Mouse (Mus musculus): ENCODE results near the gene Poldip2. TPM values are rescaled to one million over a fixed set of nuclear protein-coding genes. Genes with fewer than 3 reads are reported as not detected.
"Not testable (repeated sequence)": the region's sequence is repeated elsewhere in the genome, so short reads cannot be mapped to it uniquely, and the experiment has no call there.

Gene Poldip2
- polyA plus RNA-seq, 1 experiment from 2014 or later = 176 TPM

- WGBS = 94% methylated on average over 10 of the region's 10 CpGs
- not testable (repeated sequence) for H3K9me3 ChIP-seq (replicated peaks; ENCODE audit: control insufficient read depth, low read length, poor library complexity, severe bottlenecking); H3K4me3 ChIP-seq (ENCODE audit: low read depth, low read length); ATAC-seq; H3K27me3 ChIP-seq (ENCODE audit: control insufficient read depth, insufficient read depth, low read depth, low read length); H3K27ac ChIP-seq (ENCODE audit: low read length); H3K4me2 ChIP-seq (ENCODE audit: low read length); H3K9ac ChIP-seq (ENCODE audit: low read depth, low read length)
- peaks cover 30% of the 10 kb centered on the region for H3K36me3 ChIP-seq (ENCODE audit: control insufficient read depth, insufficient read depth, low read length)
- peaks cover 12% of the 10 kb centered on the region for H3K4me1 ChIP-seq (ENCODE audit: control insufficient read depth, insufficient read depth, low read length)
Observed at GRCm38 (mm10) chr11:78531515-78531914, 19.5 kb downstream of the Poldip2 start.

- H3K9me3 ChIP-seq (replicated peaks; ENCODE audit: control insufficient read depth, low read length, poor library complexity, severe bottlenecking) = no peaks in the 10 kb centered on the region
- H3K27ac ChIP-seq (ENCODE audit: low read length) = no peak overlapping the region
- ATAC-seq = no peak
- no peaks in the 10 kb centered on the region for H3K27me3 ChIP-seq (ENCODE audit: control insufficient read depth, insufficient read depth, low read depth, low read length)
- H3K9ac ChIP-seq (ENCODE audit: low read depth, low read length) = no peak overlapping the region
- peaks cover 10% of the 10 kb centered on the region for H3K36me3 ChIP-seq (ENCODE audit: control insufficient read depth, insufficient read depth, low read length)
- no peak overlapping the region for H3K4me3 ChIP-seq (ENCODE audit: low read depth, low read length)
- peak overlapping the region; percentile 69 for H3K4me2 ChIP-seq (ENCODE audit: low read length)
- H3K4me1 ChIP-seq (ENCODE audit: control insufficient read depth, insufficient read depth, low read length) = peaks cover 29% of the 10 kb centered on the region
- 90% methylated on average over 4 of the region's 4 CpGs for WGBS
Observed at GRCm38 (mm10) chr11:78534516-78534915, 22.5 kb downstream of the Poldip2 start.

DNA sequence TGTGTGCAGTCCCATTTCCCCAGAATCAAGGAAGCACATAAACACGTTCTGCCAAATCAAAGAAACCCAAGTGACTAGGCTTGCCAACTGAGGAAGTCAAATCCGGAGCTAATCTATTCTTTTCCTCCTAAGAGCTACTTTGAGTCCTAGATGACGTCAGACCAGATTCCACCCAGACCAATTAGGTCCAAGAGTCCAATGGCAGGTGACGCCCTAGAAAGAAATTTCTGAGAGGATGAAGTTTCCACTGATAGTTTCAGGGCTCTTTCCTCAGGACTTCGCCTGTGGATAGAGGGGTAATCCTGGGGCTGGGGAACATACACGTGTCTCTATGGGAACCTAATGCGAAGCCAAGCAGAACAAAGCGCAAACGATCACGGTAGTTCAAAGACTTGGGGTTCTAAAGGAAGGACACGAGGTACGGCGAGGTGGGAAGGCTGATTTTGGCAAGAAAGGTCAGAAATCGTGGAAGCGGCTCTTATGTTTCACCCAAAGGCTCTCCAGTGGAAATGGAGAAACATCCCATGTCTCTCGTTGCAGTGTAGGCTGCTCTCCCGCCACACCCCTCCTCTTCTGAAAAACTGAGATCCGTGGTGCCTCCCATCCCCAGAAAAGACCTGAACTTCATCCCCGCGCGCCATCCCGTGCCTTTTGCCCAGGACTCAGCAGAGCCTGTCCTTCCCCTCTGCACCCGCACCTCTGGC, 23.5 kb downstream of the Poldip2 start:
- under 1% methylated on average over 23 of the region's 23 CpGs for WGBS
- H3K4me3 ChIP-seq (ENCODE audit: low read depth, low read length) = peak overlapping the region; percentile 67
- H3K9ac ChIP-seq (ENCODE audit: low read depth, low read length) = peak overlapping the region; percentile 83
- H3K4me1 ChIP-seq (ENCODE audit: control insufficient read depth, insufficient read depth, low read length) = peaks cover 29% of the 10 kb centered on the region
- peak; percentile 23 for ATAC-seq
- no peaks in the 10 kb centered on the region for H3K9me3 ChIP-seq (replicated peaks; ENCODE audit: control insufficient read depth, low read length, poor library complexity, severe bottlenecking)
- peak overlapping the region; percentile 92 for H3K27ac ChIP-seq (ENCODE audit: low read length)
- peaks cover 9% of the 10 kb centered on the region; the same call in 1 of the 2 replicates for H3K36me3 ChIP-seq (ENCODE audit: control insufficient read depth, insufficient read depth, low read length)
- no peaks in the 10 kb centered on the region for H3K27me3 ChIP-seq (ENCODE audit: control insufficient read depth, insufficient read depth, low read depth, low read length)
- peak overlapping the region; percentile 69 for H3K4me2 ChIP-seq (ENCODE audit: low read length)

GRCm38 (mm10) chr11:78536080-78536689, 24.2 kb downstream of the Poldip2 start, which contains the start of the genes Tnfaip1 and Ift20:
TSS of gene Tnfaip1 (minus strand) at chr11:78536332.
TSS of gene Ift20 (plus strand) at chr11:78536361.
- Histone ChIP-seq H3K27me3 (ENCODE audit: control insufficient read depth, insufficient read depth, low read depth, low read length) (no peaks in the 10 kb centered on the region), H3K9me3 (replicated peaks; ENCODE audit: control insufficient read depth, low read length, poor library complexity, severe bottlenecking) (no peaks in the 10 kb centered on the region), H3K27ac (ENCODE audit: low read length) (peak within 1 kb of the TSS; percentile 92), H3K9ac (ENCODE audit: low read depth, low read length) (peak within 1 kb of the TSS; percentile 83), H3K4me2 (ENCODE audit: low read length) (peak within 1 kb of the TSS; percentile 91), H3K4me1 (ENCODE audit: control insufficient read depth, insufficient read depth, low read length) (peaks cover 29% of the 10 kb centered on the region), H3K36me3 (ENCODE audit: control insufficient read depth, insufficient read depth, low read length) (peaks cover 12% of the 10 kb centered on the region; the same call in 1 of the 2 replicates), H3K4me3 (ENCODE audit: low read depth, low read length) (peak within 1 kb of the TSS; percentile 67)
- under 1% methylated on average over 52 of the region's 52 CpGs for WGBS
- peak; percentile 98 for ATAC-seq

DNA sequence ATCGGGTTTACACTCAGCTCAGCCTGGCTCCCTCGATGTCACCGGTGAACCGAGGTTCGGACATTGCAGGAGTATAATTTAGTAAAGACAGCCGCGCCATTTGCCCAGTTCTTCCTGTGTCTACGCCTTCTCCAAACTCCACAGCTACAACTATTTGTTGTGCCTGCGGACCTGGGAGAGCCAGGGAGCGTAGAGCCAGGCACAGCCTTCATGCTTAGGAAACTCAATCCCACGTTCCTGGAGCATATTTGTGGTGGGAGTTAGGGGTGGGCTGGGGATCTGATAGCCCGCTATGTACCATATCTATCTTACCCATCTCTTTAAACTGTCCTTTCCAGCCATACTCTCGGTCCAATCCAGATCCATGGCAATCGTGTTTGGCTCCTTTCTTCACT, 24.7 kb downstream of the Poldip2 start:
- peak overlapping the region; percentile 91 for H3K4me2 ChIP-seq (ENCODE audit: low read length)
- ATAC-seq = no peak; the same call in 1 of the 2 replicates
- peak overlapping the region; percentile 67 for H3K4me3 ChIP-seq (ENCODE audit: low read depth, low read length)
- H3K4me1 ChIP-seq (ENCODE audit: control insufficient read depth, insufficient read depth, low read length) = peaks cover 29% of the 10 kb centered on the region
- peak overlapping the region; percentile 83 for H3K9ac ChIP-seq (ENCODE audit: low read depth, low read length)
- no peaks in the 10 kb centered on the region for H3K9me3 ChIP-seq (replicated peaks; ENCODE audit: control insufficient read depth, low read length, poor library complexity, severe bottlenecking)
- peak overlapping the region; percentile 92 for H3K27ac ChIP-seq (ENCODE audit: low read length)
- no peaks in the 10 kb centered on the region for H3K27me3 ChIP-seq (ENCODE audit: control insufficient read depth, insufficient read depth, low read depth, low read length)
- H3K36me3 ChIP-seq (ENCODE audit: control insufficient read depth, insufficient read depth, low read length) = peaks cover 14% of the 10 kb centered on the region; the same call in 1 of the 2 replicates
- WGBS = 5% methylated on average over 14 of the region's 14 CpGs

- ATAC-seq = no peak
- Histone ChIP-seq H3K27ac (ENCODE audit: low read length) (no peak overlapping the region), H3K36me3 (ENCODE audit: control insufficient read depth, insufficient read depth, low read length) (peaks cover 19% of the 10 kb centered on the region), H3K27me3 (ENCODE audit: control insufficient read depth, insufficient read depth, low read depth, low read length) (no peaks in the 10 kb centered on the region), H3K4me2 (ENCODE audit: low read length) (no peak overlapping the region), H3K4me1 (ENCODE audit: control insufficient read depth, insufficient read depth, low read length) (peaks cover 16% of the 10 kb centered on the region), H3K9ac (ENCODE audit: low read depth, low read length) (no peak overlapping the region), H3K4me3 (ENCODE audit: low read depth, low read length) (no peak overlapping the region), H3K9me3 (replicated peaks; ENCODE audit: control insufficient read depth, low read length, poor library complexity, severe bottlenecking) (no peaks in the 10 kb centered on the region)
- WGBS = 90% methylated on average over 3 of the region's 3 CpGs
Observed at GRCm38 (mm10) chr11:78540358-78540757, 28.4 kb downstream of the Poldip2 start.

- 97% methylated on average over 7 of the region's 7 CpGs for WGBS
- Histone ChIP-seq H3K4me3 (ENCODE audit: low read depth, low read length) (no peak overlapping the region), H3K4me1 (ENCODE audit: control insufficient read depth, insufficient read depth, low read length) (peaks cover 10% of the 10 kb centered on the region), H3K9ac (ENCODE audit: low read depth, low read length) (no peak overlapping the region), H3K9me3 (replicated peaks; ENCODE audit: control insufficient read depth, low read length, poor library complexity, severe bottlenecking) (no peaks in the 10 kb centered on the region), H3K27ac (ENCODE audit: low read length) (no peak overlapping the region), H3K27me3 (ENCODE audit: control insufficient read depth, insufficient read depth, low read depth, low read length) (no peaks in the 10 kb centered on the region), H3K4me2 (ENCODE audit: low read length) (no peak overlapping the region), H3K36me3 (ENCODE audit: control insufficient read depth, insufficient read depth, low read length) (peaks cover 16% of the 10 kb centered on the region)
- ATAC-seq = no peak
Observed at GRCm38 (mm10) chr11:78544449-78545111, 32.6 kb downstream of the Poldip2 start.

- Histone ChIP-seq H3K4me2 (ENCODE audit: low read length) (no peak overlapping the region), H3K27ac (ENCODE audit: low read length) (no peak overlapping the region), H3K4me3 (ENCODE audit: low read depth, low read length) (no peak overlapping the region), H3K36me3 (ENCODE audit: control insufficient read depth, insufficient read depth, low read length) (peaks cover 12% of the 10 kb centered on the region), H3K27me3 (ENCODE audit: control insufficient read depth, insufficient read depth, low read depth, low read length) (no peaks in the 10 kb centered on the region), H3K4me1 (ENCODE audit: control insufficient read depth, insufficient read depth, low read length) (peaks cover 13% of the 10 kb centered on the region), H3K9ac (ENCODE audit: low read depth, low read length) (no peak overlapping the region), H3K9me3 (replicated peaks; ENCODE audit: control insufficient read depth, low read length, poor library complexity, severe bottlenecking) (no peaks in the 10 kb centered on the region)
- no peak for ATAC-seq
- WGBS = 76% methylated on average over 8 of the region's 8 CpGs
Observed at GRCm38 (mm10) chr11:78545181-78545580, 33.2 kb downstream of the Poldip2 start.
